Mouse (Mus musculus): ENCODE results near the gene Plac8. TPM values are rescaled to one million over a fixed set of nuclear protein-coding genes. Genes with fewer than 3 reads are reported as not detected.

Plac8 gene
- total RNA-seq, 4 experiments from 2014 or later, result not detected

DNA sequence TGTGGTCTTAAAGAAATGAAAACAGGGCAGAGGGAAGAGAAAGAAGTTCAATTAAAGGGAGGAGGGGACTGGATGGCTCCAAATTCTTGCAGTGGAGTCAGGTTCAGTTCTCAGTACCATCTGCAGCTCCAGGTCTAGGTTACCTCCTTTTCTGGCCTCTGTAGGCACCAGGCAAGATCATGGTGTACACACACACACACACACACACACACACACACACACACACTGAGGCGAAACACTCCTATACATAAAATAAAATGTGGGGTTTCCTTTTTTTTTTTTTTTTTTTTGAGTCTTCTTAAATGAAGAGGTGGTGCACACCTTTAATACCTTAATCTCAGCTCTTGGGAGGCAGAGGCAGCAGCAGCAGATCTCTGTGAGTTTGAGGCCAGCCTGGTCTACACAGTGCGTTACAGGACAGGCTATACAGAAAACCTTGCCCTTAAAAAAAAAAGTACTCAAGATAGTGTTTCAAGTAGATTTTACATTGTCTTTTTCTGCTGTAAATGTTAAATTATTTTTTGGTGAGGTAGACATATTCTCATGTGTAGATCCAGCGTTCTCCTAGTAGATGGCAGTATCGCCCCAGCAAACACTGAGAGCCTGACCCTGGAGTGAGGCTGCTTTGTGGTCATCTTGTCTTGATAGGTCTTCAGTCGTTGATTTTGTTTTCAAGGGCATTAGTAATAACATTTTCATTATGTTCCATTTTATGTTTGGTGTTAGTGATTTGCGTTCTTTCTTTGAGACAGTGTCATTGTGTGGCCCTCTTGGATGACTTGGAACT, 25.6 kb downstream of the Plac8 start:
- DNase-seq (ENCODE audit: low spot score in 2 of 2), result no peak

DNA sequence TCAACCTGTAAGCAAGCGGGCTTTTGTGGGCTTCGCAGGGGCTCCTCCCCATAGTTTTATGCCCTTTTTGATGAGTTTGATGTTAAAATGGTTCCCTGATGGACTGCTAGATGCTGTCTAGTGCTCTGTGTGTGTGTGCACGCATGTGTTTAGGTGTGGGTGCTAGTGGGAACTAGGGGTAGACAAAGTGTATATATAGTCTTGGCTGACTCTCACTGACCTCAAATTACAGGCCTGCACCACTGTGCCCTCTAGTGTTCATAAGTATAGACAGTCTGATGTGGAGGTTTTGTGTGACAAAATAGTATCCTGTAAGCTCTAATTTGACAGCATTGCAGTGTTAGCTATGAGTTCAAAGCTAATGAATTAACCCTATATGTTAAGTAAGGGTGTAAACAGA, 35.4 kb downstream of the Plac8 start:
- no peak for DNase-seq (ENCODE audit: low spot score in 2 of 2)

DNA sequence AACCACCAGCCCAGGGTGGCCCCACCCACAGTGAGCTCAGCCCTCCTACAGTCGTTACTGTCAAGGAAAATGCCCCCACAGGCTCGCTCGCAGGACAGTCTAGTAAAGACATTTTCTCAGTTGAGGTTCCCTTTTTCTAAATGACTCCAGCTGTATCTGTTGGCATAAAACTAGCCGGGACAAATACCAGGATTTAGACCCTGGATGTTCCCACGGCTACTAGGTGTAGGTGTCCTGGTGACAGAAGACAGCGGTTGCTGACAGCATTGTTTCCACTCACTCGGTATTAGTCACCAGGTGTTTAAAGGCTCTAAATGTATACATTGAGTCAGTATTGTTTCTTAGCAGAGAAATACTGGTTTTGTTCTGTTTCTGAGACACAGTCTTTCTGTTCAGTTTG, 36.2 kb downstream of the Plac8 start:
- no peak for DNase-seq (ENCODE audit: low spot score in 2 of 2)

GRCm38 (mm10) chr5:100526164-100526563, 45.9 kb downstream of the Plac8 start:
- DNase-seq (ENCODE audit: low spot score in 2 of 2), result peak in 1 of 2 experiments; percentile 23

GRCm38 (mm10) chr5:100525620-100526019, 46.4 kb downstream of the Plac8 start:
- no peak for DNase-seq (ENCODE audit: low spot score in 2 of 2)

GRCm38 (mm10) chr5:100524921-100525320, 47.1 kb downstream of the Plac8 start:
- no peak for DNase-seq (ENCODE audit: low spot score in 2 of 2)

DNA sequence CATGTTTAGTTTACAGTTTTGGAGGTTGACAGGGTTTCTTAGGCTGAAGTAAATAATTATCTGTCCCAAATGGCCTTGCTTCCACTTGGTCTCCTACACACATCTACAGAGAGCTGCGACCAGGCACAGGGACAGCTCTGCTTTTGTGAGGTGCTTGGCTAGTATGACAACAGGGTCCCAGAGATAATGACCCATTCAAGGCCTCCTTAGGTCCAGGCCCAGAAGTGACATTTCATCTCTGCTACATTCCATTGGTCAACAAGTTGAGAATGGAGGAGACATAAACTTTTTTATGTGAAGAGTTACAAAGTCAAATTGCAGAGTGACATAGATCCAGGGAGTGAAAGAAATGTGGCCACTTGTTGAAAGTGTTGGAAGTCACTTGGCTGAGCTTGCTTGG, 48.7 kb downstream of the Plac8 start:
- DNase-seq (ENCODE audit: low spot score in 2 of 2), result no peak

GRCm38 (mm10) chr5:100520223-100520622, 51.8 kb downstream of the Plac8 start:
- no peak for DNase-seq (ENCODE audit: low spot score in 2 of 2)

DNA sequence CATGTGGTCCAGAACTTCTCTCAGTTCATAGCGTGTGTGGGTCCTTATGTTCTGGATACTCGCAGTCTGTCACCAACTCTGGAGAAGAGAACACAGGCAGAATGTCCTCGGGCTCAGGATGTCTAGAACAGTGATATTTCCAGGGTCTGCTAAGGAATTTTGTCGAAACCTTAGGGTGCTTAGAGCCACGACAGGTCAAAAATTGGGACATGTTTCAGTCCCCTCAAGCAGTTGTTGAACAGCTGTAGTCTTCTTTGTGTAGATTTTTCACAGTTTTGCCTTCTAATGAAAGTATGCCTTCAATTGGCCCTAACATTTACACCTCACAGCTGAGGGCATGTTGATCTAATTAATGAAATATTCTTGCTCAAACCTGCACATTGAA, 53.0 kb downstream of the Plac8 start:
- no peak for DNase-seq (ENCODE audit: low spot score in 2 of 2)

DNA sequence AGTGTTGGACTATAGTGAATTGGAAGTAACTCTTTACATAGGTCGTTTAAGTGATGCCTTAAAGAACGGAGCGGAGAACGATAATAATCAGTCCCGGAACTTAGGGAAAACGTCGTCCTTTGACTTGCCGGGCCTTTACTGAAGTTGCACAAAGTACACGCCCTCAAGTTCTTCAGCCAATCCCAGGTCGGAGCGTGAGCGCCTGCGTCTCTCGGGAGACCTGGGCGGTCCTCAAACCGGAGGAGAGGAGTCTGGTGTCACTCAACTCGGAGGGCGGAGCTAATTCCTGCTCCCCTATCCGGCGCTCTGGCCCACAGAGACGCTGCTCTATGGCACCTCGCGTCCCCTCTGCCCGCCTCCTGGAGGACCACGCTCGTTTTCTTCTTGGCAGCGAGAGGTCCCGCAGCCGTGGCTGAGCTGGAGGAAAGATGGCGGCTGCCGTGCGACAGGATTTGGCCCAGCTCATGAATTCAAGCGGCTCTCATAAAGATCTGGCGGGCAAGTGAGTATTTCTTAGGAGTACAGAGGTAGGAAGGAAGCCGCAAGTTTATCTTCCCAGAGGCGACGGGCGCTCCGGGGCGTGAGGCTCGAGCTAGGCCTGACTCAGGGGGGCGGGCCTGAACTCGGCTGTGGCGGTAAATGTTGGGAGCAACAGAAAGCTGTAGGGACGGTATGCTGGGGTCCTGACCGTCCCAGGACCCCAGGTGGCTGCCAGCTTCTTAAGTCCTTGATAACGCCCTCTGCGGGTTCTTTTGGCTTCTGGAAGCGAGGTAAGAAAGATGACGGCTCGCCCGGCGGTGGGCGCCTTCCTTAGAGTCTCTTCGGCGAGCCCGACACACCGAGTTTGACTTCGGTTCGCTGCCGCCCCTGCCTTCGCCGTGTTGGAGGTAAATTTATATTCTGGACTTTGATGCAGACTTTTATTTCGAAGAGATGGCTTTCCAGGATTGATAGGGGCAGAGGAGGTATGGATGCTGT, 53.7 kb downstream of the Plac8 start, which contains the start of gene Cops4:
Gene Cops4 (plus strand): TSS at position 261 of the 978 bp plus-strand sequence.
- peak; percentile 82 to 98 for DNase-seq (ENCODE audit: low spot score in 2 of 2)

GRCm38 (mm10) chr5:100512576-100512975, 59.5 kb downstream of the Plac8 start:
- DNase-seq (ENCODE audit: low spot score in 2 of 2), result no peak

GRCm38 (mm10) chr5:100509247-100509646, 62.8 kb downstream of the Plac8 start:
- DNase-seq (ENCODE audit: low spot score in 2 of 2), result no peak

Other genes starting within 250 kb of the Plac8 start
- gene Sec31a, start 156.0 kb downstream of the Plac8 start, total RNA-seq (2022), result 100 to 1,000 TPM; 107 to 120 (median 115) TPM
- gene Lin54, start 71.6 kb downstream of the Plac8 start, total RNA-seq (2022), result 10 to 100 TPM; 24.4 to 26.8 (median 25.6) TPM
- 10 to 100 TPM; 82.2 to 89.7 (median 88.3) TPM for gene Cops4, start 53.9 kb downstream of the Plac8 start, total RNA-seq (2022)
- 10 to 100 TPM; 71.9 to 86.4 (median 74.6) TPM for gene Coq2, start 102.9 kb upstream of the Plac8 start, total RNA-seq (2022)
- 1 to 10 TPM in 3 of 4 experiments, under 1 TPM in 1; 0.93 to 1.7 (median 1.4) TPM for gene Hpse, start 147.5 kb upstream of the Plac8 start, total RNA-seq (2022)
- 10 to 100 TPM; 18.1 to 22.3 (median 19.9) TPM for gene Helq, start 226.4 kb upstream of the Plac8 start, total RNA-seq (2022)
- 10 to 100 TPM; 58.1 to 72.4 (median 64.7) TPM for gene Mrps18c, start 226.4 kb upstream of the Plac8 start, total RNA-seq (2022)
- gene Abraxas1, start 248.7 kb upstream of the Plac8 start, total RNA-seq (2022), result 10 to 100 TPM in 3 of 4 experiments, 1 to 10 TPM in 1; 6.5 to 14.4 (median 11.5) TPM